Mouse (Mus musculus) liver, embryonic 11.5 days (tissue): ENCODE measurements around the gene Ech1. TPM values are rescaled to one million over a fixed set of nuclear protein-coding genes. Genes with fewer than 3 reads are reported as not detected.

Experiments
- ATAC-seq: fragments of 200-750 bp; cut with Nextera tagmentation; replicated peaks from 2 replicates; pipeline ENCODE4 v1.8.0; 2017; ENCODE audit warnings: moderate number of reproducible peaks, mild to moderate bottlenecking, moderate TSS enrichment, moderate library complexity; ENCODE audit not compliant: low FRiP score
- DNase-seq: peaks from one replicate; pipeline ENCODE4 v3.0.0-alpha.2; 2017; ENCODE audit warnings: low spot score
- H3K27ac ChIP-seq: fragments of 300-500 bp; sonication (generic); 2 replicates; pipeline ENCODE4 v1.5.1; 2014; ENCODE audit warnings: mild to moderate bottlenecking, low read depth, low read length, control low read depth
- H3K27me3 ChIP-seq: fragments of 300-500 bp; sonication (generic); replicated peaks from 2 replicates; pipeline ENCODE4 v1.6.1; 2014; ENCODE audit warnings: low read length, mixed read lengths; ENCODE audit not compliant: control insufficient read depth, insufficient read depth
- H3K36me3 ChIP-seq: fragments of 300-500 bp; sonication (generic); 2 replicates; pipeline ENCODE4 v1.6.1; 2014; ENCODE audit warnings: mild to moderate bottlenecking, low read length, moderate library complexity, mixed read lengths; ENCODE audit not compliant: control insufficient read depth, insufficient read depth
- H3K4me1 ChIP-seq: fragments of 300-500 bp; sonication (generic); replicated peaks from 2 replicates; pipeline ENCODE4 v1.6.1; 2014; ENCODE audit warnings: low read length, mixed read lengths; ENCODE audit not compliant: control insufficient read depth, insufficient read depth
- H3K4me2 ChIP-seq: fragments of 300-500 bp; sonication (generic); 2 replicates; pipeline ENCODE4 v1.6.1; 2014; ENCODE audit warnings: mild to moderate bottlenecking, control low read depth, moderate library complexity
- H3K4me3 ChIP-seq: fragments of 300-500 bp; sonication (generic); 2 replicates; pipeline ENCODE4 v1.5.1; 2014; ENCODE audit warnings: low read depth, low read length, control low read depth
- H3K9ac ChIP-seq: fragments of 300-500 bp; sonication (generic); 2 replicates; pipeline ENCODE4 v1.6.1; 2014; ENCODE audit warnings: low read depth, low read length, control low read depth
- H3K9me3 ChIP-seq: fragments of 300-500 bp; sonication (generic); 2 replicates; pipeline ENCODE4 v1.6.1; 2016; ENCODE audit warnings: low read length, inconsistent platforms, mixed read lengths; ENCODE audit not compliant: control insufficient read depth
- WGBS: fragments of 180-500 bp; shearing (Covaris S2); extraction: QIAGEN DNeasy Blood & Tissue Kit; methylation state at CpG from one replicate; pipeline ENCODE4 v1.1.7; 2014; 5-methylcytosine and 5-hydroxymethylcytosine counted together
- polyA plus RNA-seq: library from polyadenylated mRNA; unstranded; fragments of >200 nt; fragmentation: Nextera tagmentation; extraction: Ambion mirVana; gene quantifications from 2 replicates; pipeline ENCODE4 v1.2.1, GENCODE M21; 2014

Gene Ech1
- polyA plus RNA-seq, 1 experiment from 2014 or later, result 107 TPM

- Histone ChIP-seq H3K4me2 (no peak overlapping the region), H3K36me3 (peaks cover 56% of the 10 kb centered on the region), H3K4me3 (no peak overlapping the region), H3K9me3 (no peaks in the 10 kb centered on the region), H3K9ac (no peak overlapping the region), H3K4me1 (peaks cover 33% of the 10 kb centered on the region), H3K27me3 (no peaks in the 10 kb centered on the region), H3K27ac (no peak overlapping the region)
- ATAC-seq (no peak), DNase-seq (no peak)
- 68% methylated on average over 10 of the region's 10 CpGs for WGBS
These were observed 3.7 kb upstream of the Ech1 start for GRCm38 (mm10) chr7:28821261-28821831.

GRCm38 (mm10) chr7:28822556-28822955 is 2.5 kb upstream of the Ech1 start:
- Histone ChIP-seq H3K27me3 (no peaks in the 10 kb centered on the region), H3K4me3 (no peak overlapping the region), H3K9me3 (no peaks in the 10 kb centered on the region), H3K4me1 (peaks cover 25% of the 10 kb centered on the region), H3K4me2 (no peak overlapping the region), H3K36me3 (peaks cover 43% of the 10 kb centered on the region), H3K27ac (no peak overlapping the region), H3K9ac (no peak overlapping the region)
- 76% methylated on average over 1 of the region's 1 CpGs for WGBS
- ATAC-seq (no peak), DNase-seq (no peak)

GRCm38 (mm10) chr7:28822993-28823903 is 1.8 kb upstream of the Ech1 start:
- ATAC-seq (no peak), DNase-seq (no peak)
- Histone ChIP-seq H3K4me3 (no peak overlapping the region), H3K36me3 (peaks cover 37% of the 10 kb centered on the region), H3K4me1 (peaks cover 18% of the 10 kb centered on the region), H3K9me3 (no peaks in the 10 kb centered on the region), H3K27me3 (no peaks in the 10 kb centered on the region), H3K9ac (no peak overlapping the region), H3K4me2 (no peak overlapping the region), H3K27ac (no peak overlapping the region; the same call in 1 of the 2 replicates)
- WGBS, result 52% methylated on average over 10 of the region's 10 CpGs

- H3K4me1 ChIP-seq, result peaks cover 15% of the 10 kb centered on the region
- H3K4me3 ChIP-seq, result no peak overlapping the region
- H3K36me3 ChIP-seq, result peaks cover 31% of the 10 kb centered on the region
- no peaks in the 10 kb centered on the region for H3K9me3 ChIP-seq
- WGBS, result 51% methylated on average over 2 of the region's 2 CpGs
- no peaks in the 10 kb centered on the region for H3K27me3 ChIP-seq
- H3K27ac ChIP-seq, result no peak overlapping the region; the same call in 1 of the 2 replicates
- ATAC-seq (no peak), DNase-seq (no peak)
- H3K4me2 ChIP-seq, result no peak overlapping the region
- no peak overlapping the region for H3K9ac ChIP-seq
These were observed 1.1 kb upstream of the Ech1 start for GRCm38 (mm10) chr7:28823932-28824331.

GRCm38 (mm10) chr7:28825686-28826401 is 827 bp downstream of the Ech1 start:
- DNase-seq (no peak), ATAC-seq (0 out of 2 replicates have a peak, but pooled peaks have one; percentile 23)
- Histone ChIP-seq H3K27ac (peak overlapping the region; percentile 74), H3K4me2 (peak overlapping the region; percentile 79), H3K36me3 (peaks cover 22% of the 10 kb centered on the region), H3K4me1 (peaks cover 15% of the 10 kb centered on the region), H3K9me3 (no peaks in the 10 kb centered on the region), H3K4me3 (peak overlapping the region; percentile 61), H3K9ac (peak overlapping the region; percentile 77), H3K27me3 (no peaks in the 10 kb centered on the region)
- 52% methylated on average over 11 of the region's 11 CpGs for WGBS

- no peaks in the 10 kb centered on the region for H3K27me3 ChIP-seq
- H3K36me3 ChIP-seq, result peaks cover 20% of the 10 kb centered on the region
- ATAC-seq (no peak), DNase-seq (no peak)
- peak overlapping the region; percentile 77 for H3K9ac ChIP-seq
- no peaks in the 10 kb centered on the region for H3K9me3 ChIP-seq
- no peak overlapping the region for H3K4me3 ChIP-seq
- WGBS, result 91% methylated on average over 7 of the region's 7 CpGs
- H3K4me2 ChIP-seq, result peak overlapping the region; percentile 79
- H3K27ac ChIP-seq, result peak overlapping the region; percentile 74
- H3K4me1 ChIP-seq, result peaks cover 16% of the 10 kb centered on the region
These were observed 1.4 kb downstream of the Ech1 start for GRCm38 (mm10) chr7:28826402-28826772.

- no peak for DNase-seq
- no peak for ATAC-seq
- Histone ChIP-seq H3K27ac (no peak overlapping the region), H3K9ac (no peak overlapping the region), H3K27me3 (no peaks in the 10 kb centered on the region), H3K4me3 (no peak overlapping the region), H3K9me3 (no peaks in the 10 kb centered on the region), H3K4me1 (peaks cover 18% of the 10 kb centered on the region), H3K36me3 (peaks cover 16% of the 10 kb centered on the region), H3K4me2 (no peak overlapping the region)
- WGBS, result 75% methylated on average over 3 of the region's 3 CpGs
These were observed 2.3 kb downstream of the Ech1 start for GRCm38 (mm10) chr7:28827338-28827737.

GRCm38 (mm10) chr7:28829821-28830220 is 4.8 kb downstream of the Ech1 start:
- 89% methylated on average over 8 of the region's 8 CpGs for WGBS
- H3K9ac ChIP-seq, result no peak overlapping the region

More at GRCm38 (mm10) chr7:28829821-28830220, 4.8 kb downstream of the Ech1 start:
- no peak for ATAC-seq
- DNase-seq, result no peak
- Histone ChIP-seq H3K9me3 (no peaks in the 10 kb centered on the region), H3K4me3 (no peak overlapping the region), H3K4me1 (peaks cover 15% of the 10 kb centered on the region), H3K27ac (no peak overlapping the region), H3K4me2 (no peak overlapping the region), H3K27me3 (no peaks in the 10 kb centered on the region), H3K36me3 (peaks cover 13% of the 10 kb centered on the region)
